Mouse (Mus musculus): ENCODE data around the gene Larp4. TPM values are rescaled to one million over a fixed set of nuclear protein-coding genes. Genes with fewer than 3 reads are reported as not detected.

Larp4 gene
- total RNA-seq, 2 experiments from 2014 or later: 47.3 to 51.7 TPM

GRCm38 (mm10) chr15:100004677-100005273 is 34.9 kb downstream of the Larp4 start:
- intact Hi-C loops (cut with DNase I): no loop called here
- no peak for DNase-seq

DNA sequence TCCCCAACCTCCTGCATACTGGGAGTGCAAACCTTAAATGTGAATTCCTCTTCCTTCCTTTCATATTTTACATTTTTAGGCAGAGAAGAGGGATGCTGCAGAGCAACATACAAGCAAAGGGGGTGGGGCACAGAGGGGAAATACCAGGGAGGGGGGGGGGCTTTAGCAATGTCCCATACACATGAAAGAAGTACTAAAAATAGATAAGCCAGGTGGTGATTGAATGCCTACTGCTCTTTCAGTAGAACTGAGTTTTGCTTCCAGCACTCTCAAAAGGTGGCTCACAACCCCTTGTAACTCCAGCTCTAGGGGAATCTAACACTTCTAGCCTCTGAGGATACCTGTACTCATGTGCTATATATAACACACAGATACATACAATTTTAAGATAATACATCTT is 36.3 kb downstream of the Larp4 start:
- no peak for DNase-seq
- intact Hi-C loops (cut with DNase I): no loop called here

DNA sequence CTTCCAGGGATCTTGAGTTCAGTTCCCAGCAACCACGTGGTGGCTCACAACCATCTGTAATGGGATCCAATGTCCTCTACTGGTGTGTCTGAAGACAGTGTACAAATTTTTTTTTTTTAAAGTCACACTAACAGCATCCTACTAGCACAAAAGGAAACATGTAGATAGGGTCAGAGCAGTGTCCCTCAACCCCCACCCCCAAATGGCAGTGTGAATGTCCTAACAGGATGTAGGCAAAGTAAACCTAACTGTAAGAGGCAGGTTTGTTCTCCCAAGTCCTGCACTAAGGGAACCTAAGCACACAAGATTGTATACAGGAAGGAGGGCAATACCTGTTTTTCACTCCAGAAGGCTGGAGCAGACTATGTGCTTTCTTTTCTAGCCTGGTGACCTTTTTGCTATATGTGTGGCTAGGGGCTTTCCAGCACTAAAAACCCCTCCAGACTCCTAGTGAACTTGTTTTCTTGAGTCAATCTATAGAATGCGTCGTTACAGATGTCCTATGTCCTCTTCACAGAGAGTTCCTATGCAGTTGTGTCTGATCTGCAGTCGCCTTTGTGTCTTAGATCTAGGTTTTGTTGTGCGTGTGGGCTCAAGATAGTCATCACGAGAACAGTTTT is 48.5 kb downstream of the Larp4 start:
- intact Hi-C loops (cut with DNase I): no loop called here
- no peak for DNase-seq

- no peak for DNase-seq
- intact Hi-C loops (cut with DNase I): loop anchor here (10.0 kb wide), 1 partner anchor 444 kb away; the partner anchor contains the start of gene Letmd1
These were observed 51.3 kb downstream of the Larp4 start for GRCm38 (mm10) chr15:100021175-100021574.

DNA sequence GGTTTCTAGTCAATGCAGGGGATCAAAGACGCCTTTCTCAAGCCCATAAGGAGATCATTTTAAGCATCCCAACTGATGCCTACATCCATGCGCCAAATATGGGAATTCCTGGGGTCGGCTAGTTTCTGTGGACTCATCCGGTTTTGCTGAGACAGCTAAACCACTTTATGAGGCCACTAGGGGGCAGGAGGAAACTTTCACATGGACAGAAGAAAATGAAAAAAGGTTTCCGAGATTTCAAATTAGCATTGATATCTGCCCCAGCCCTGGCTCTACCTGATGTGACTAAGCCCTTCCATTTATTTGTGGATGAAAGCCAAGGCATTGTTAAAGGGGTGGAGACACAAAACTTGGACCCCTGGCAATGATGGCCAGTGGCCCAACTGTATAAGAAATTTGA is 53.1 kb downstream of the Larp4 start:
- intact Hi-C loops (cut with DNase I): loop anchor here (10.0 kb wide), 1 partner anchor 442 kb away; the partner anchor contains the start of gene Letmd1
- peak; percentile 59 for DNase-seq

DNA sequence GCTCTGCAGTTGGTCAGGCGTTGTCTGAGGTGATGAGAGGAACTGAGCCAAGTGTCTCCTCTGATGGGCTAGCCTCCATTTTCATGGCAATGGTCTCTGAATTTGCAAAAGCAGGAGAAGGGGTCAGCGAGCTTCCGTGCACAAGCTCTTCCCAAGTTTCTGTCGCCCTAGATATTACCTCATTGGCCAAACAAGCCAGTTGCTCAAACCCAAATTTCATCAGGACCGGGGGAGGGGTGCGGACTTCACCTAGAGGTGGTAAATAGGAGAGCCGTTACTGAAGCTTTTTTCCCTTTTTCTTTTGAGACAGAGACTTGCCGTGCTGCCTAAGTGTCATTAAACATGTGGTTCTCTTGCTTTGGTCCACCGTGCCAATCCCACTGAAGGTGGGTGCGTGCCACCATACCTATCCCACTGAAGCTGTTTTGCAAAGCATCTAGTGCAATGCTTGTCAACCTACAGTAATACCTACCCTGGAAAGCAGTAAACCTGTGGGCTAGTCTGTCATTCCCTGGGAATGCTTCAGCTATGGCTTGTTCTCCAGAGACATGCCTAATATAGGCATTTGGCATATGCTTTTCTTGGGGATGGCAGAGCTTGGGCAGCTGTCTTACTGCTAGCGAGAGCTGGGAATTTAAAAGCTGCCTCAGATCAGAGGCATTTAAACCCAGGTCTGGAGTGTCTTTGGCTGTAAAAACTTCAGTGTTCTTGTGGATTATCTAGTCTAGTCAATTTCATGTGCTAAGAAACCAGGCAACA is 55.4 kb downstream of the Larp4 start:
- no peak for DNase-seq
- intact Hi-C loops (cut with DNase I): loop anchor here (10.0 kb wide), 1 partner anchor 440 kb away; the partner anchor contains the start of gene Letmd1

GRCm38 (mm10) chr15:100028133-100028532 is 58.3 kb downstream of the Larp4 start:
- no peak for DNase-seq
- intact Hi-C loops (cut with DNase I): loop anchor here (10.0 kb wide), 1 partner anchor 437 kb away; the partner anchor contains the start of gene Letmd1

DNA sequence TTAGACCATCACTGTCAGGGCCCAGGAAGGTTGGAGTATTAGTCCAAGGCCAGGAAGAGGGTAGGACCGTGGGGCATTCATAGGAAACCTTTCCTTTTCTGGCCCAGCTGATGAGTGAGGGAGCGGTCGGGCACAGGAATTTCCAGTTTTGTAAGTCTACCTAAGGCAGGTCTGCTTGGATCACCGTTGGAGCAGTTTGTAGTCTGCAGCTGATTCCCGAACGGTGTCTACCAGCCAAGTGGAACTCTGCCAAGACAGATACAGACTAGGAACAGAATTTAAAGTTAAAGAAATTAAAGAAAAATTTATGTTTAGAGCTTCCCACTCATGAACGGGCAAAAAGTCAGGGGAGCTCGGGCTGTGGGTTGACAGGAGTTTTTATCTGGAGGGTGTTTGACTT is 59.6 kb downstream of the Larp4 start:
- intact Hi-C loops (cut with DNase I): loop anchor here (10.0 kb wide), 1 partner anchor 435 kb away; the partner anchor contains the start of gene Letmd1
- DNase-seq: no peak

- no peak for DNase-seq
- intact Hi-C loops (cut with DNase I): loop anchor here (10.0 kb wide), 2 partner anchors 155 to 435 kb away; partner anchors contain the start of gene Letmd1
These were observed 60.0 kb downstream of the Larp4 start for GRCm38 (mm10) chr15:100029900-100030299.

GRCm38 (mm10) chr15:100032546-100032945 is 62.7 kb downstream of the Larp4 start:
- peak; percentile 21 for DNase-seq
- intact Hi-C loops (cut with DNase I): loop anchor here (10.0 kb wide), 1 partner anchor 152 kb away; no protein-coding TSS in a partner anchor

DNA sequence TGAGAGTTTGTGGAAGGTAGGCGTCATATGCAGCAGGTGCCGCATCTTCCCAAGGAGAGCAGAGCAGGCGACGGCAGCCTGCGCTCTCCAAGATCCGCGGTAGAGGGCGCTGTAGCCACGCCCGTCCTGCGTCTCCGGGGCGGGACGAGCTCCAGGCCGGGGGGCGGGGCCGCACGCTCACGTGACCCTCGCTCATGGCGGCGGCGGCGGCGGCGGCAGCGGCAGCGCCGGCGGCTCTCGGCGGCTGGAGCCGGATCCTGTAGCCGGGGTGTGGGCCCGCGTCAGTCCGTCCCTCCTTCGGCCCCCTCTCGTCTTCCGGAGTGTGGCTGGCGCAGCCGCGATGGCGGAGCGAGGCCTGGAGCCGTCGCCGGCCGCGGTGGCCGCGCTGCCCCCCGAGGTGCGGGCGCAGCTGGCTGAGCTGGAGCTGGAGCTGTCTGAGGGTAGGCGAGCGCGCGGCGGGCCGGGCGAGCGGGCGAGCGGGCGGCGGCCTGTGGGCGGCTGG is 68.7 kb downstream of the Larp4 start, which contains the start of gene Dip2b:
TSS of gene Dip2b (plus strand) at position 195 of the 502 bp plus-strand sequence.
- peak; percentile 98 for DNase-seq
- intact Hi-C loops (cut with DNase I): loop anchor here (2.0 to 10.0 kb wide), 2 partner anchors 88 to 146 kb away; no protein-coding TSS in a partner anchor

- intact Hi-C loops (cut with DNase I): loop anchor here (2.0 to 10.0 kb wide), 2 partner anchors 88 to 146 kb away; no protein-coding TSS in a partner anchor
- DNase-seq: peak; percentile 53
These were observed 69.3 kb downstream of the Larp4 start for GRCm38 (mm10) chr15:100039001-100039701.

DNA sequence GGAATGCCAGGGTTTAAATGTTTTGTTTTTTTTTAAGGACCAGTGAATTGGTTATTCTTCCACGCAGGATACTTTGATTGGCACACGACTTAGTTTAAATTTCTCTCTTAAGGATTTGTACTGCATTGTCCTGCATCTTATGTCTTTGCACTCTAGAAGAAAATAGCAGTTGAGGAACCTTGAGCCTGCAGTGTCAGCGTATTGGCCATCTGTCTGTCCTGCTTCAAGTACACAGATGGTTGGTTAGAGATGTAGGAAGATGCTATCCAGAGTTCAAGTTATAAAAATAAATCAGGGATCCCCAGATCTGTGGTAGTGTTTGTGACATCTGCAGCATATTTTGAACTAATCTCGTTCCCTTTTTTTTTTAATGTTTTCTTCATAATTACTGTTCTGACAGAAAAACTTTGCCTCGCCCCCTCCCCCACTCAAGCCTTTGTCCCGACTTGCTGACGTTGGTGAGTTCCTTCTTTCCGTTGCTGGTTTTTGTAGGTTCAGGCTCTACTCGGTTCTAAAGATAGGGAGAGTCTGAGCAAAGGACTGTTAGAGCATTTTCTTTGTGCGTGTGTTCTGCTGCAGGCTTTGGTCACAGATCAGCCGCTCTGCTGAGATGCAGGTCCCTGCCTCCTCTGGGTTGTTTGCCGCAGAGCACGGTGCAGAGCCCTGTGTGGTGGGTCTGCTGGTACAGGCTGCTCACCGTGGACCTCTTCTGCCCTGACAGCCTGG is 70.8 kb downstream of the Larp4 start:
- DNase-seq: no peak
- intact Hi-C loops (cut with DNase I): no loop called here

DNA sequence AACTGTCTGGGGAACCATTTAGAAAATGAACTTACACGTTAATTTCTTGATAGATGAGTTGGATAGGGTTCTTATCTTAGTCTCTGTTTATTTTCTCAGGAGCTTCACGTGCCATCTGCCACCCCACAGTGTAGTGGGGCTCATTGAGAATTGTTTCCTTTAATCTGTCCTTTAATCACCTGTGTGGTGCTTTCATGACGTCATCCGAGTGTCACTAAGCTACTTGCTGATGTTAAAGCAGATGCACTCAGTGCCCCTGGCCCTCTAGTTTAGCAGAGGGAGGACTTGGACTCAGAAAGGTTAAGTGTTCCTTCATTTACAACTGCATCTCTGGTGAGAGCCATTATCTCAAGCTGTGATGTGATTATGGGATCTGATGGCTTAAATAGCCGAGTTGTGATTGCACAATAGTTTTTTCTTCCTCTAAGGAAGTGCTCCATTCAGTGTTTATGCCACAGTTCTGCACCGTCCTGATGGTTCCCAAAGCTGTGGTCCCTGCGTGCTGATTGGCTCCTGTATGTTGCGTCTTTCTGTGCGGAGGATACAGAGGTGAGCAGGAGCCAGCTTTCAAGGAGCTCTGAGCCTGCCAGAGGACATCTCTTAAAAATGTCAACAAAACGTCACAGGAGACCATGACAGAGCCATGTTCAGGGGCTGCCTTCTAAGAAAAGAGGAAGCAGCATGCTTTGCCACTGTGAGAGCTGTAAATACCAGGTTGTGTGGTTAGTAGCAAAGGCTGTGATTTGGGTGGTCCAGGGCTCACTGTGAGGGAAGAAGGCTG is 71.6 kb downstream of the Larp4 start:
- intact Hi-C loops (cut with DNase I): no loop called here
- DNase-seq: no peak

DNA sequence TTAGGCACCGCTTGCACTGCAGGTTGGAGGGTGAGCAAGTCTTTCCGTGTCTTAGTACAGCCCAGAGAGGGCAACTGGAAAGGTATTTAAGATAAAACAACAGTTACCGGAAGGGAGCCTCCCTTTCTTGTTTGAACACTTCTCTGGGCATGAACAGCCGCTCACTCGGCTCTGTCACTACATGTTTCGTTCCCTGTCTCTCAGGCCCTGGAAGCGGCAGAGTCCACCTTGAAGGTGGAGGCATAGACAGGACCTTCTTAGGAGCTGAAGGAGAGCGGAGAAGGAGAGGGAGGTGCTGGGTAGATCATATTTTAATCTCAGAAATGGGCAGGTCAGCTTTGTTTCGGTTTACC is 72.2 kb downstream of the Larp4 start:
- intact Hi-C loops (cut with DNase I): no loop called here
- DNase-seq: no peak

DNA sequence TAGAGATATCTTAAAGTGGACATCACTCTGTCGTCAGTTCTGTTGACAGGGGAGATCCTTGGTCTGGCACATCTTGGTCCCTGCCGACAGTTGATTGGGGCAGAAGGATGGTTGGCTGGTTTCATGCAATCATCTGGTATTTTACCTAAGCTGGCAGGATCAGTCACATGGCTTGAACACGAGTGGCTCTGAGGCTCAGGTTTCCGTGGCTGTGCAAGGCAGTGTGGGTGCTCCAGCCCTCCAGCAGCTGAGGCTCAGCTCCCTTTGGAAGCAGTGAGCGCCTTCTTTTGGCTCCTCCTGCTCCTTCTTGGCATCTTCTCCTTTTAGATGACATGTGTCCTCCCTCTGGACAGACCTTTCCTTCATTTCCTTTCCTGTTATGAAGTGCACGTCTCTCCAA is 75.7 kb downstream of the Larp4 start:
- intact Hi-C loops (cut with DNase I): no loop called here
- DNase-seq: no peak

- no peak for DNase-seq
- intact Hi-C loops (cut with DNase I): no loop called here
These were observed 79.7 kb downstream of the Larp4 start for GRCm38 (mm10) chr15:100049496-100050087.

DNA sequence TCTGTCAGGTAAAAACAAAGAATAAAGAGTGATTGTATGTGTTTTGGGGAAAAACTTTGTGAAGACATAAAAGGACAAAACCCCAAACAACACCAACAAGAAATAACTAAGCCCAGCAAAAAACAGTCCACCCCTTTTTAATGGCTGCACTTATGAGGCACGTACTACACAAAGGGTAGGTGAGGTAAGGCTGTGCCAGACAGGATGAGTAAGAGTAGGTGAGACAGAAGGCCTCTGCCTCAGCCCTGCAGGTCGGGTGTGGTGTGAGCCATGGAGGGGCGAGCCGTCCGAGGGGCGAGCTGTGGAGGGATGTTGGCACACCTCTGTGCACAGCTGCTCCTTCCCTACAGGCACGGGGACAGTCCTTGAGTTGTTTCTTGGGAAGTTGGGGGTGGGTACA is 81.1 kb downstream of the Larp4 start:
- no peak for DNase-seq

GRCm38 (mm10) chr15:100052726-100053125 is 82.9 kb downstream of the Larp4 start:
- intact Hi-C loops (cut with DNase I): no loop called here
- DNase-seq: no peak

More for the DNA sequence above, 81.1 kb downstream of the Larp4 start:
- intact Hi-C loops (cut with DNase I): no loop called here
